ENCODE assay signal across 41 mouse cellular contexts in genomic region chr5:135535867-135536266, GRCm38 (mm10). TPM values are rescaled to one million over a fixed set of nuclear protein-coding genes. Genes with fewer than 3 reads are reported as not detected.
"Had no signal": no experiment of that assay in that cellular context is flagged by ENCODE, and none has a peak within 500 bp of the region (broad histone marks: within the 10 kb centered on the region; RNA-seq: fewer than 3 reads in every experiment).

No protein-coding gene starts in this region.

- H3K9ac ChIP-seq: heart, embryonic 13.5 days; heart, embryonic 15.5 days; hindbrain, embryonic 13.5 days; hindbrain, embryonic 15.5 days; kidney, embryonic 15.5 days; limb, embryonic 13.5 days; limb, embryonic 15.5 days; liver, embryonic 12.5 days had no signal

- H3K36me3 ChIP-seq: heart, embryonic 15.5 days; hindbrain, embryonic 13.5 days; hindbrain, embryonic 15.5 days; kidney, embryonic 15.5 days; liver, embryonic 12.5 days had no signal

- H3K4me2 ChIP-seq: heart, embryonic 11.5 days; heart, embryonic 13.5 days; heart, embryonic 15.5 days; hindbrain, embryonic 13.5 days; hindbrain, embryonic 15.5 days; kidney, embryonic 15.5 days; limb, embryonic 13.5 days; limb, embryonic 15.5 days; liver, embryonic 12.5 days had no signal

- ATAC-seq: hindbrain, postnatal 0 days; intestine, embryonic 16.5 days; liver, embryonic 12.5 days had no signal

- H3K27ac ChIP-seq: heart, embryonic 13.5 days; heart, embryonic 15.5 days; hindbrain, embryonic 13.5 days; hindbrain, embryonic 15.5 days; hindbrain, postnatal 0 days; kidney, embryonic 15.5 days; kidney, postnatal 0 days; limb, embryonic 13.5 days; limb, embryonic 15.5 days; liver, embryonic 12.5 days had no signal

- DNase-seq: gastrocnemius, postnatal 10 days; gastrocnemius, postnatal 25 days; heart, adult 11 months; heart, postnatal 14 days; heart, postnatal 36 days; kidney, adult 11 months; kidney, adult 2 months; kidney, adult 9 months; kidney, postnatal 14 days; kidney, postnatal 36 days; layer of hippocampus, adult 9-11 months; layer of hippocampus, postnatal 36 days; left cerebral cortex, postnatal 4 days had no signal

- H3K9me3 ChIP-seq: heart, embryonic 13.5 days; heart, embryonic 15.5 days; hindbrain, embryonic 13.5 days; hindbrain, embryonic 15.5 days; kidney, embryonic 15.5 days; limb, embryonic 13.5 days; limb, embryonic 15.5 days; liver, embryonic 12.5 days had no signal

- H3K27me3 ChIP-seq: heart, embryonic 13.5 days; heart, embryonic 15.5 days; hindbrain, embryonic 13.5 days; hindbrain, embryonic 15.5 days; kidney, embryonic 15.5 days; limb, embryonic 13.5 days; limb, embryonic 15.5 days; liver, embryonic 12.5 days had no signal

- H3K4me3 ChIP-seq: heart, embryonic 13.5 days; heart, embryonic 15.5 days; hindbrain, embryonic 13.5 days; hindbrain, embryonic 15.5 days; kidney, embryonic 15.5 days; limb, embryonic 13.5 days; limb, embryonic 15.5 days; liver, embryonic 12.5 days had no signal

- H3K4me1 ChIP-seq: hindbrain, embryonic 15.5 days; liver, embryonic 12.5 days had no signal

RNA-seq across cellular contexts. Expression of gene Ccl26, which starts 27.5 kb away (rescaled TPM):
- total RNA-seq: gastrocnemius, adult 18-20 months; gastrocnemius, postnatal 10 days; gastrocnemius, postnatal 25 days; heart, postnatal 14 days; heart, postnatal 36 days; hematopoietic stem cell, adult 5-6 weeks; hindbrain, postnatal 0 days; layer of hippocampus, adult 18-20 months; layer of hippocampus, adult 8-10 months; layer of hippocampus, postnatal 14 days; layer of hippocampus, postnatal 36 days; left cerebral cortex, adult 18-20 months; left cerebral cortex, adult 8-10 months; left cerebral cortex, postnatal 10 days; left cerebral cortex, postnatal 25 days; left cerebral cortex, postnatal 4 days; liver, adult 2 months had no signal
- polyA plus RNA-seq: gonadal fat pad, adult 2 months; heart, embryonic 11.5 days; heart, embryonic 13.5 days; heart, embryonic 15.5 days; heart, postnatal 0 days; hindbrain, embryonic 11.5 days; hindbrain, embryonic 13.5 days; hindbrain, embryonic 15.5 days; hindbrain, postnatal 0 days; intestine, embryonic 14.5 days; intestine, embryonic 16.5 days; kidney, adult 2 months; kidney, embryonic 15.5 days; kidney, postnatal 0 days; large intestine, adult 2 months; limb, embryonic 11.5 days; limb, embryonic 13.5 days; limb, embryonic 15.5 days; liver, adult 2 months; liver, embryonic 12.5 days had no signal

RNA-seq across cellular contexts. Expression of gene Ccl24, which starts 37.0 kb away (rescaled TPM):
- total RNA-seq: hematopoietic stem cell, adult 5-6 weeks; layer of hippocampus, postnatal 36 days; left cerebral cortex, adult 8-10 months had no signal
